Mouse (Mus musculus) C2C12 (cell line): ENCODE measurements around the gene Plxna4.

Source experiments
- CEBPB ChIP-seq: IDR thresholded peaks from one replicate; pipeline ENCODE4 v1.6.1; 2011; ENCODE audit warnings: low read depth, mild to moderate bottlenecking, control low read depth, moderate library complexity
- CTCF ChIP-seq: IDR thresholded peaks from one replicate; pipeline ENCODE4 v1.5.1; 2011; ENCODE audit not compliant: control insufficient read depth, insufficient read depth, insufficient read length
- FOSL1 ChIP-seq: IDR thresholded peaks from one replicate; pipeline ENCODE4 v1.8.0; 2011; ENCODE audit warnings: mild to moderate bottlenecking, low read length; ENCODE audit not compliant: poor library complexity, insufficient read depth, severe bottlenecking
- MAX ChIP-seq: IDR thresholded peaks from one replicate; pipeline ENCODE4 v1.6.1; 2011; ENCODE audit warnings: mild to moderate bottlenecking, control low read depth
- USF1 ChIP-seq: IDR thresholded peaks from one replicate; pipeline ENCODE4 v1.6.1; 2011; ENCODE audit warnings: low read depth, mild to moderate bottlenecking, control low read depth, moderate library complexity

DNA sequence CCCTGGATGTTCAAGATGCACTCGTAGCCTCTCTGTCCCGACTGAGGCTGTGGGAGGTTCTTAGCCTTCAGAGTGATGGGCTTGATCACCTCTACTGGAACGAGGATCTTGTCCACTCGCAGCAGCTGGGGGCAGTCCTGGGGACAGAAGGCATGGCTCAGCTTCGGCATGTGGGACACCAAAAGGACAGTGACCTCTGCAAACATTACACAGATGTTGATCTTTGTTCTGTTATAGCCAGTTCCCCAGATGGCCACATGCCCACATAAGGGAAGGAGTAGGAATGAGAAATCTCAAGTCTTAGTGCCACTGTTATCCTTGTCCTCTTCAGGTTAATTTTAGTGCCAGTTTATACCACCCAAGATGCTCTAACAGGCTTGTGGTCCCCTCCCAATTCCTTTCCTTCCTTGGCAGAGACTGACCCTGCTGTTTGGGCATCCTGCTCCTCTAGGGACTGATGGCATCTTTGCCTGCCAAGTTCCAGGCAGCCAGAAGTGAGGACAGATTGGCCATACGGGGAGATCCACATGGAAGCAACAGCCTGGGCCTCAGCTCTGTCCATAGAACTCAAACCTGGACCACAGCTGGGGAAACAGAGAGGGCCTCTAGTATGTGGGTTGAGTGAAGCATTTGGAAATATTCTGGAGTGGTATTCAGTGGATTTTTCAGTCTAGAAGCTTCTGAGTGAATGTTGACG, 363.8 kb downstream of the Plxna4 start:
- no peak for TF ChIP-seq CTCF
- TF ChIP-seq USF1 = no peak
- no peak for TF ChIP-seq MAX
- no peak for TF ChIP-seq CEBPB
- TF ChIP-seq FOSL1 = no peak
